Mouse (Mus musculus) heart, embryonic 11.5 days (tissue): ENCODE results near the gene Arfgap3. TPM values are rescaled to one million over a fixed set of nuclear protein-coding genes. Genes with fewer than 3 reads are reported as not detected.

Experiments used
- ATAC-seq: fragments of 200-750 bp; cut with Nextera tagmentation; replicated peaks from 2 replicates; pipeline ENCODE4 v1.8.0; 2017; ENCODE audit warnings: moderate library complexity; ENCODE audit not compliant: insufficient number of reproducible peaks, low FRiP score, low TSS enrichment
- H3K27ac ChIP-seq: fragments of 300-500 bp; sonication (generic); 2 replicates; pipeline ENCODE4 v1.5.1; 2014; ENCODE audit warnings: mild to moderate bottlenecking, low read depth, low read length
- H3K27me3 ChIP-seq: fragments of 300-500 bp; sonication (generic); 2 replicates; pipeline ENCODE4 v1.6.1; 2014; ENCODE audit warnings: mild to moderate bottlenecking, low read length, mixed read lengths; ENCODE audit not compliant: control insufficient read depth, insufficient read depth
- H3K36me3 ChIP-seq: fragments of 300-500 bp; sonication (generic); 2 replicates; pipeline ENCODE4 v1.6.1; 2014; ENCODE audit warnings: mild to moderate bottlenecking, low read length, moderate library complexity, mixed read lengths; ENCODE audit not compliant: control insufficient read depth, insufficient read depth
- H3K4me1 ChIP-seq: fragments of 300-500 bp; sonication (generic); 2 replicates; pipeline ENCODE4 v1.6.1; 2014; ENCODE audit warnings: low read length; ENCODE audit not compliant: control insufficient read depth, insufficient read depth
- H3K4me2 ChIP-seq: fragments of 300-500 bp; sonication (generic); 2 replicates; pipeline ENCODE4 v1.6.1; 2014; ENCODE audit warnings: mild to moderate bottlenecking, moderate library complexity
- H3K4me3 ChIP-seq: fragments of 300-500 bp; sonication (generic); 2 replicates; pipeline ENCODE4 v1.5.1; 2014; ENCODE audit warnings: low read depth, low read length
- H3K9ac ChIP-seq: fragments of 300-500 bp; sonication (generic); 2 replicates; pipeline ENCODE4 v1.6.1; 2014; ENCODE audit warnings: mild to moderate bottlenecking, low read depth, low read length, moderate library complexity
- H3K9me3 ChIP-seq: fragments of 300-500 bp; sonication (generic); replicated peaks from 2 replicates; pipeline ENCODE4 v1.6.1; 2016; ENCODE audit warnings: low read length; ENCODE audit not compliant: control insufficient read depth
- WGBS: fragments of 180-500 bp; shearing (Covaris S2); extraction: QIAGEN DNeasy Blood & Tissue Kit; methylation state at CpG from one replicate; pipeline ENCODE4 v1.1.7; 2014; ENCODE audit not compliant: insufficient replicate concordance; 5-methylcytosine and 5-hydroxymethylcytosine counted together
- polyA plus RNA-seq: library from polyadenylated mRNA; unstranded; fragments of >200 nt; fragmentation: Nextera tagmentation; extraction: Ambion mirVana; gene quantifications from 2 replicates; pipeline ENCODE4 v1.2.1, GENCODE M21; 2014

Arfgap3 gene
- polyA plus RNA-seq, result 29.9 and 34.4 TPM in 2 replicates

GRCm38 (mm10) chr15:83349954-83350711, at the start of gene Arfgap3:
Gene Arfgap3, minus strand, starts transcription at chr15:83350247.
- no peaks in the 10 kb centered on the region for H3K9me3 ChIP-seq
- no peaks in the 10 kb centered on the region for H3K36me3 ChIP-seq
- peak within 1 kb of the TSS; percentile 78 for H3K4me3 ChIP-seq
- peak within 1 kb of the TSS; percentile 81 for H3K9ac ChIP-seq
- H3K4me1 ChIP-seq, result peaks cover 10% of the 10 kb centered on the region
- H3K27ac ChIP-seq, result peak within 1 kb of the TSS; percentile 17
- ATAC-seq, result peak; percentile 90
- WGBS, result under 1% methylated on average over 60 of the region's 60 CpGs
- H3K4me2 ChIP-seq, result peak within 1 kb of the TSS; percentile 88
- no peaks in the 10 kb centered on the region for H3K27me3 ChIP-seq

- no peaks in the 10 kb centered on the region for H3K27me3 ChIP-seq
- no peak overlapping the region for H3K4me2 ChIP-seq
- H3K4me3 ChIP-seq, result no peak overlapping the region
- ATAC-seq, result no peak
- WGBS, result 78% methylated on average over 2 of the region's 2 CpGs
- H3K27ac ChIP-seq, result no peak overlapping the region
- H3K36me3 ChIP-seq, result peaks cover 13% of the 10 kb centered on the region
- no peaks in the 10 kb centered on the region for H3K4me1 ChIP-seq
- H3K9ac ChIP-seq, result no peak overlapping the region
- H3K9me3 ChIP-seq, result no peaks in the 10 kb centered on the region
These were observed 42.7 kb upstream of the Arfgap3 start for GRCm38 (mm10) chr15:83392722-83393121.

- Histone ChIP-seq H3K4me2 (no peak overlapping the region), H3K4me3 (no peak overlapping the region), H3K27me3 (no peaks in the 10 kb centered on the region), H3K36me3 (peaks cover 23% of the 10 kb centered on the region), H3K9me3 (no peaks in the 10 kb centered on the region), H3K9ac (no peak overlapping the region), H3K4me1 (no peaks in the 10 kb centered on the region), H3K27ac (no peak overlapping the region)
- no peak for ATAC-seq
- 83% methylated on average over 2 of the region's 2 CpGs for WGBS
These were observed 37.9 kb upstream of the Arfgap3 start for GRCm38 (mm10) chr15:83387911-83388310.

GRCm38 (mm10) chr15:83383633-83384032, 33.6 kb upstream of the Arfgap3 start:
- Histone ChIP-seq H3K27me3 (no peaks in the 10 kb centered on the region), H3K4me3 (no peak overlapping the region), H3K9ac (no peak overlapping the region), H3K4me1 (no peaks in the 10 kb centered on the region), H3K9me3 (no peaks in the 10 kb centered on the region), H3K4me2 (no peak overlapping the region), H3K27ac (no peak overlapping the region), H3K36me3 (peaks cover 24% of the 10 kb centered on the region)
- 77% methylated on average over 2 of the region's 2 CpGs for WGBS
- ATAC-seq, result no peak

GRCm38 (mm10) chr15:83383136-83383535, 33.1 kb upstream of the Arfgap3 start:
- no peak overlapping the region for H3K4me2 ChIP-seq
- H3K27me3 ChIP-seq, result no peaks in the 10 kb centered on the region
- WGBS, result 84% methylated on average over 5 of the region's 5 CpGs
- H3K9ac ChIP-seq, result no peak overlapping the region
- H3K36me3 ChIP-seq, result peaks cover 22% of the 10 kb centered on the region
- no peaks in the 10 kb centered on the region for H3K9me3 ChIP-seq
- H3K4me3 ChIP-seq, result no peak overlapping the region
- ATAC-seq, result no peak
- H3K4me1 ChIP-seq, result no peaks in the 10 kb centered on the region
- H3K27ac ChIP-seq, result no peak overlapping the region

GRCm38 (mm10) chr15:83382467-83382866, 32.4 kb upstream of the Arfgap3 start:
- H3K27ac ChIP-seq, result no peak overlapping the region
- H3K4me2 ChIP-seq, result no peak overlapping the region
- no peak overlapping the region for H3K9ac ChIP-seq
- no peaks in the 10 kb centered on the region for H3K27me3 ChIP-seq
- H3K36me3 ChIP-seq, result peaks cover 22% of the 10 kb centered on the region
- no peaks in the 10 kb centered on the region for H3K9me3 ChIP-seq
- 91% methylated on average over 4 of the region's 4 CpGs for WGBS
- ATAC-seq, result no peak
- no peaks in the 10 kb centered on the region for H3K4me1 ChIP-seq
- H3K4me3 ChIP-seq, result no peak overlapping the region

GRCm38 (mm10) chr15:83377153-83377552, 27.1 kb upstream of the Arfgap3 start:
- 53% methylated on average over 4 of the region's 4 CpGs for WGBS
- H3K27me3 ChIP-seq, result no peaks in the 10 kb centered on the region
- ATAC-seq, result no peak
- peaks cover 7% of the 10 kb centered on the region; the same call in 1 of the 2 replicates for H3K4me1 ChIP-seq
- no peaks in the 10 kb centered on the region for H3K9me3 ChIP-seq
- H3K27ac ChIP-seq, result no peak overlapping the region
- no peak overlapping the region for H3K9ac ChIP-seq
- no peak overlapping the region for H3K4me3 ChIP-seq
- H3K36me3 ChIP-seq, result peaks cover 13% of the 10 kb centered on the region
- H3K4me2 ChIP-seq, result no peak overlapping the region

- Histone ChIP-seq H3K27ac (no peak overlapping the region), H3K4me1 (peaks cover 7% of the 10 kb centered on the region; the same call in 1 of the 2 replicates), H3K36me3 (peaks cover 13% of the 10 kb centered on the region), H3K9me3 (no peaks in the 10 kb centered on the region), H3K4me2 (no peak overlapping the region), H3K4me3 (no peak overlapping the region), H3K27me3 (no peaks in the 10 kb centered on the region), H3K9ac (no peak overlapping the region)
- WGBS, result 56% methylated on average over 4 of the region's 4 CpGs
- peak; percentile 46; the same call in 1 of the 2 replicates for ATAC-seq
These were observed 25.1 kb upstream of the Arfgap3 start for GRCm38 (mm10) chr15:83375136-83375535.

- H3K27me3 ChIP-seq, result no peaks in the 10 kb centered on the region
- no peak overlapping the region for H3K4me3 ChIP-seq
- no peak for ATAC-seq
- H3K4me2 ChIP-seq, result no peak overlapping the region
- peaks cover 13% of the 10 kb centered on the region for H3K36me3 ChIP-seq
- H3K9me3 ChIP-seq, result no peaks in the 10 kb centered on the region
- peaks cover 7% of the 10 kb centered on the region; the same call in 1 of the 2 replicates for H3K4me1 ChIP-seq
- H3K27ac ChIP-seq, result no peak overlapping the region
- H3K9ac ChIP-seq, result no peak overlapping the region
These were observed 24.0 kb upstream of the Arfgap3 start for GRCm38 (mm10) chr15:83374076-83374475.
